Mouse (Mus musculus): Measurements from ENCODE around the gene 4930562C15Rik.

- TF ChIP-seq EP300 (IDR thresholded peaks at IDR 0.05; ENCODE audit: insufficient read depth, low read depth, low read length) (no peak), CTCF (IDR thresholded peaks at IDR 0.05; ENCODE audit: low read depth, low read length) (no peak)
Measured at GRCm38 (mm10) chr16:4896249-4897027, 61.2 kb downstream of the 4930562C15Rik start.

All from ES-Bruce4 (cell line).